Mouse (Mus musculus): ENCODE results near the gene Klhl31.

Gene Klhl31

DNA sequence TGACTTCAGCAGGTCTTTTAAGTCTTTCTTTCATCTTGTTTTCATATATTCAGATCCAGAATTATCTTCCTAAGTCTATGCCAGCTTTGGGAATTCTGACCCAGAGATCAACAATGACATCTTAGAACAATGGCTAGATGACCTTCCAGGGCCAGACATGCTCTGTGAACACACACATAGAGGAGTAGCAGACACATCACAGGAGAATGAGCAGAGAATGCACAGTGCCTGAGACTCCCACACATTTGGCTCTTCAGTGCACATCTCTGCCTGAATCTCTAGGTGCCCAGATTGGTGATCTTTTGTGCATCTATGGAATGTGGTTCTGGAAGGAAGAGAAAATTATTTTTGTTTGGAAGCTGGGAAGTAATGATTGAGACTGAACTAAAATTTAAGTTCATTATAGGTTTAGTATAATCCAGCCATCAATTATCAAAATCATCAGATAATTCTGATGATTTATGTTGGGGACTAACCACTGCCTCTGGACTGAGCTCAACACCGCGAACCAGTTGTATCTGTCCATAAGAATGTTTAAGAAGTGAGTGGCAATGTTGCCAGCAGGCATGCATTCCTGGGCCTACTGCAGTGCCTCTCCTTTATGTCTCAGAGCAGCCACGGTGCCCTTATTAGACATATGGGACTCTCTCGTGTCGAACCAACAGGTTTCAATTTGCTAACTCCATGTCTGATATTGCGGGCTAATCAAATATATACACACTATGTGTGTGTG, 12.8 kb upstream of the Klhl31 start:
- no peak for DNase-seq (ENCODE audit: low read depth, low spot score)

DNA sequence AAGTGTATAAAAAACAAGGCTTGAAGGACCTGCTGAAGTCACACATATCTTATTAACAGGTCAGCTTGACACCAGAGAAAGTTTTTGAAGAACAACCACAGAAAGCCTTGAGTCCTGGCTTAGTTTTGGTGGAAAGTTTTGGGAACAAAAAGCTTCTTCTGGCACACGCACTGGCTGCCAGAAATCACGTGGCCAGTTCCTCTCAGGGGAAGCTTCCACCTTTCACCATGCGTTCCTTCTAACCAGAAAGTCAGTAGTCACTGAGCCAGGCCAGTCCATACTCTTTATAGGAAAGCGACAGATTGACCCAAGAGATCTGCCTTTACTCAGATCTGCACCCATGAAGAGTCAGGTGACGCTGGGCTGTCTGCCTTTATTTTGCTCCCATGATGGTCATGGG, 12.1 kb upstream of the Klhl31 start:
- DNase-seq (ENCODE audit: low read depth, low spot score), result no peak

DNA sequence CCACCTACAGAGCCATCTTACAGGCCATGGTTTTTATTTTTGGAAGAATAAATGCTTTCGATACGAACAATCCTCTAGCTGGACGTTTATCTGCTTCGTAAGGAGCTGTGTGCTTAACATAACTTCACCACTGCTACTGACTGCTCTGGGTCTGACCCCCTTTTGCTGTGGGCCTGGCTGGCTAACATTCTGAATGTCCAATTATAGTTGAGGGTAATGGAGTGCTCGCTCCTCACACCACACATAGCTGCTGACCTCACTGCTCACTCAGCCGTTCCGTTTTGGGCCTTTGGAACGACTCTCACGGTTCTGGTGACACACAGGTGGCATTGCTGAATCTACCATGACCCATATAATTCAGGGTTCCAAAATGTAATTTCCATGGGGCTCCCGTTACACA, 7.6 kb upstream of the Klhl31 start:
- DNase-seq (ENCODE audit: low read depth, low spot score), result no peak

DNA sequence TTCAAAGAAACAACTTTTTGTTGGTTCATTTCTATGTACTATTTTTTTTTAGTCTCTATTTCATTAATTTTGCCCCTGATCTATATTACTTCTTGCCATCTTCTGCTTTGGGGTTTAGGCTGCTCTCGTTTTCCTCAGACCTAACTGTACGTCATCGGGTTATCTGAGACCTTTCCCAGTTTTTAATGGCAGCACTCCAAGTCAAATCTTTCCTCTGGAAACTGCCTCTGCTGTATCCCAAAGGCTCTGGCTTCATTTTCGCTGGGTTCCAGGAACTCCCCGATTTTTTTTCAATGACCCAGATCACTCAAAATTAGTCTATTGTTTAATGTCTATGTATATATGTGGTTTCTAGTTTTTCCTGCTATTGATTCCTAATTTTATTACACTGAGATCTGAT, 6.6 kb upstream of the Klhl31 start:
- DNase-seq (ENCODE audit: low read depth, low spot score), result no peak

DNA sequence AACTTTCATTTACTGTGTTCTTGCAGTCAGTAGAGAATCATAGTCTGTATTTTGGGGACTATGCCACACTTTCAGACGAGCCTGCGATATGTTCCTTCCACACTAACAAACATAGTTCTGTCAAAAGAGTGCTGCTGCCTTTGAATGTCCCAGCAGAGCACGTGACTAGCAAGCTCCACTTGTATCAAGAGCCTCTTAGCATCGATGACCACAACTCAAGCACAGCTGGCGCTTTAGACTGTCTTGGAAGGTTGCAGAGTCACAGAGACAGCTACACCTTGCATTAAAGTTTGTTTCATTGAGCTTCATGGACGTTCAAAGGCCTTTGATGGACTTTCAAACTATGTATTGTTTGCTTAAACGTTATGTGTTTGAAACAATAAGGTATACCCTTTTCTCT, 5.5 kb upstream of the Klhl31 start:
- no peak for DNase-seq (ENCODE audit: low read depth, low spot score)

DNA sequence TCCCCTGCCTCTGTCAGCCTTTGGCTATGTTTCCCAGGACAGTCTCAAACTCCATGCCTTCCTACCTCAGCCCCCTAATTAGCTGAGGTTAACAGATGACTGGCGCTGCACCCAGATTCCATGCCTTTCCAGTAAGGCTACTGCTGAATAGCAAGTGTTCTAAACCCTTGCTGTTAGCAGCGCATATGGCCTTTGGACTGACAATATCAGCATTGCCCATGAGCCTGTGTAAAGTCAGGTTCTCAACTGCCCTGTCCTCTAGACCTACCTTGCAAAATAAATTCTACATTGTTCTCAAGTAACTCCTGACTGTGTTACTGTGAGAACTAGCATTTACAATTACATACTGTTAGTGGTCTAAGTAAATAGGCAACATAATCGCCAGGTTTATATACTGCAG, 3.9 kb upstream of the Klhl31 start:
- no peak for DNase-seq (ENCODE audit: low read depth, low spot score)

DNA sequence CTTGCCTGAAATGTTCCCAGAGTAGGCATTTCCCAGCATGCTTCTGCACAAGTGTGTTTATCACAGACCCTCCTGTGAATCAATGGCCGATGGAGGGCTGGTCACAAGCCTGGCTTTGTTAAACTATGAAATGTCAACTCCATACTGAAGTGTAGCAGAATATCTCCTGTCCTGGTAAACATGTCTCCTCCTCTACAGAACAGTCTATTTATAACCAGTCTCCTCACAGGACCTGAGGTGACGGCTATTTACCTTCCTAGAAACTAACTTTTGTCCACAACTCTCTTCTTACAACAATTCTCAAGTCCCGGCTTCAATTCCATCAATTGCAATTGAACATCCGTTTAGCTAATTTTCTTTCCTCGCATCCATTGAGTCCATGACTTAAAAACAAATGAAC, 297 bp upstream of the Klhl31 start:
- DNase-seq (ENCODE audit: low read depth, low spot score), result no peak

DNA sequence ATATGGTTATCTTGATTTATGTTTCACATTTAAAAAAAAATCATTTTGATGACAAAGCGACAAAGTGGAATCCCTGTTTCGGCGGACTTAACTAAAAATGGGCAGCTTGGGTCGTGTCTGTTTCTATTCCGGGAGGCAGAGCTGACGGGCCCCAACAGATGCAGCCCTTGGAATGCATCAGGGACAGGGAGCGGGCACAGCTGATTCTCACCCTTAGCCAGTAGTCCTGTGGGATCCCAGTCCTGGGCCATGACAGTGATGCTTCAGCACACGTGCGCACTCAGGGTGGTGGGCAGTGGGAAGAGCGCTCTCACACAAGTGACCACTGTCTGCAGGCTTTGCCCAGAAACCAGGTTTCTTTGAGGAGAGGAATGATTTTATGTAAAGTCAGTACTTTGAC, 1.1 kb downstream of the Klhl31 start:
- DNase-seq (ENCODE audit: low read depth, low spot score), result no peak

DNA sequence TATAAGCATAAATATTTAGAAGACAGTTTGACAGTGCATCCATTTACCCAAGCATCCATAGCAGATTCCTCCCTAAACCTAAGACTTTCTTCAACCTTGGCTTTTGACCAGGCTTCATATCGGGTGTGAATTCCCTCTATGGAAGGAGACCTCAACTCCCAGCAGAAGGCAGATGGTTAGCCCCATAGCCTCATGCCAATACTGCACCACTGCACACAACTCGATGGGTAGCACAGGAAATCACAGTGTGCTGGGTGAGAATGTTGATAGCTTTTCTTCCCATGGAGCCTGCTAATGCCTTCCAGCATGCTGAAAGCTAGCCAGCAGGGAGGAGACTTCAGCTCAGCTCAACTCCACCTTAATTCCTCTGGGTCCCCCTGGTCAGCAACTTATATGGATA, 8.9 kb downstream of the Klhl31 start:
- no peak for DNase-seq (ENCODE audit: low read depth, low spot score)

DNA sequence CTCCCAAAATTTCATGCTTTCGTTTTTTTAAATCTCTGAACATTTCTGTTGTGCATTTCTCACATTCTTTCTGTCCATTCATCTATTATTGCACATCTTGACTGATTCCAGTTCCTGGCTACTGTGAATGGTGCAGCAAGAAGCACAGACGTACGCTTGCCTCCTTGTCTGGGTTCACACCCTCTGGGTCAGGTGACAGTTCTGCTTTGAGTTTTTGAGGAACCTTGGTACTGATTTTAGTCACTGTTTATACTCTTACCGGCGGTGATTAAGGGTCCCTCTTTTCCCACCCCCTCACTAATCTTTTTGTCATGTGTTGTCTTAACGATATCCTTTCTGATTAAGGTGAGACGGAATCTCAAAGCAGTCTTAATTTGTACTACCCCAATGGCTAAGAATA, 15.5 kb downstream of the Klhl31 start:
- DNase-seq (ENCODE audit: low read depth, low spot score), result no peak

DNA sequence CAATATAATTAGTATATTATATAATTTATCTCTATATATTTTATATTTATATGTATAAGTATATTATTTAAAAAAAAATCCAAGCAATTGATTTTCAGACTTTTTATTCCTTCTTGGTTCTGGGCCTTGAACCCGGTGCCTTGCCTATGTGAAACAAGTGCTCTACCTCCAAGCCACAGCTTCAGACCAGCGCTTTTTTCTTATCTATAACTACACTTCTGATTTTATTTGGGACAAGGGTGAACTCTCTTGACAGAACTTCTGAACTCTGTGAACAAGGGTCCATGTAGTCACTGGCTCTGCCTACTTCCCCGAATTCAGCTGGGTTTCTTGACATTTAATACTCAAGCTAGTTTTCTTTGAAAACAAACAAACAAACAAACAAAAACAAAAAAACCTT, 17.6 kb downstream of the Klhl31 start:
- DNase-seq (ENCODE audit: low read depth, low spot score), result no peak

DNA sequence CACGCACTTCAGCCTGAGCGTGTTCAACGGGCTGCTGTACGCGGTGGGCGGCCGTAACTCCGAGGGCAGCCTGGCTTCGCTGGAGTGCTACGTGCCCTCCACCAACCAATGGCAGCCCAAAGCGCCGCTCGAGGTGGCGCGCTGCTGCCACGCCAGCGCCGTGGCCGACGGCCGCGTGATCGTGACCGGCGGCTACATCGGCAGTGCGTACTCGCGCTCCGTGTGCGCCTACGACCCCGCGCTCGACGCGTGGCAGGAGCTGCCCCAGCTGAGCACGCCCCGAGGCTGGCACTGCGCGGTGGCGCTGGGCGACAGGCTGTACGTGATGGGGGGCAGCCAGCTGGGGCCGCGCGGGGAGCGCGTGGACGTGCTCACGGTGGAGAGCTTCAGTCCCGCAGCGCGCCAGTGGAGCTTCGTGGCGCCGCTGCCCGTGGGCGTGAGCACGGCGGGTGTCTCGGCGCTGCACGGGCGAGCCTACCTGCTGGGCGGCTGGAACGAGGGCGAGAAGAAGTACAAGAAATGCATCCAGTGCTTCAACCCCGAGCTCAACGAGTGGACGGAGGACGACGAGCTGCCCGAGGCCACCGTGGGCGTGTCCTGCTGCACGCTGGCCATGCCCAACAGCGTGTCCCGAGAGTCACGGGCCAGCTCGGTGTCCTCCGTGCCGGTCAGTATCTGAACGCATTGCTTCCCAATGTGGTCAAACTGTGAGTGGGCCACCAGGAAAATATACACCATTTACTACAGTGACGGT, 19.1 kb downstream of the Klhl31 start:
- peak; percentile 38 for DNase-seq (ENCODE audit: low read depth, low spot score)

DNA sequence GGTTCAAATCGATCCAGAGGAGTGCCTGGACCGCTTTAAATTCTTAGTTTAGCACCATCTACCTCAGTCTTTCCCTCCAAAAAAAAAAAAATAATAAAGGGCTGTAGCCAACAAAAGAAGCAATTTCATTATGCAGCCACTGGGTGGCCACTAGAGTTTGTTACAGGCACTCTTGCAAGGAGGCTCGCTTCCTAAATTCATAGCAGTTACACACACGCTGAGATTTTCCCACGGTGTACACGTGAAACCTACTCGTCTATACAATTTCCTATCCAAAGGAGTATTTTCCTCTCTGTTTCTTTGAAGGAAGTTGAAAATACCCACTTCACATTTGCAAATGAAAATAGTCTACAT, 19.6 kb downstream of the Klhl31 start:
- DNase-seq (ENCODE audit: low read depth, low spot score), result peak; percentile 40

DNA sequence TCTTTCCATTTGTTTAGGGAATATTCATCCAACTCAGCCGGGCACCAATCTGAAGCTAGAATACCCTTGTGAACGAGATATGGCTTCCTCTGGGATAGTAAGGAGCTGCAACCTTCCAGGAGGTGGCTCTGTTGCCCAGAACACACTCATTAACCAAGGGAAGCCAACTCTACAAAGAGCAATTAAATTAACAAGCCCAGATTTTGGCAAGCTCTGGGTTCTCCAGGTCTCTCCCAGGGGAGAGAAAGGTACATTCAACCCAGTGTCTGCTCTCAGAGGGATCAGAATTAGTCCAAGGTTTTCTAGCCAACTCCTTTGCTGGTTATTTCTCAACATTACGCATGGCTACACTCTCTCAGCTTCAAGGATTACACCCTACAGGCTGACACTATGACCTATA, 26.6 kb downstream of the Klhl31 start:
- DNase-seq (ENCODE audit: low read depth, low spot score), result no peak

DNA sequence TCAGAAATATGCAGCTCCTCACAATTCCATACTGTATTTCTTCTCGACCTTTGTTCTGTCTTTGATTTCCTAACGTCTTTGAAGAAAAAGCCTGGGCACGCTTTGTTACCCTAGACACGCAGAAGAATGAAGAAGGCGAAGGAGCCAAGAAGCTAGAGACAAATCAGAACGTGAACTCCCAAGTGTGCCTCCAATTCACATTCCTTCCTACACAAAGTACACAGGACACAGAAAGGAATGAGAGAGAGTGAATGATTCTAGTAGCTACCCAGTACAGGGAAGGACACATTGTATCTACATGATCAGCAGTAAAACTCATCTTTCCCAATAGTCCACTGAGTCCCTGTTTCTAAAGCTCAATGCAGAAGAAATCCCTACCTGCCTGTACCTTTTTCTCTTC, 33.8 kb downstream of the Klhl31 start:
- DNase-seq (ENCODE audit: low read depth, low spot score), result no peak

DNA sequence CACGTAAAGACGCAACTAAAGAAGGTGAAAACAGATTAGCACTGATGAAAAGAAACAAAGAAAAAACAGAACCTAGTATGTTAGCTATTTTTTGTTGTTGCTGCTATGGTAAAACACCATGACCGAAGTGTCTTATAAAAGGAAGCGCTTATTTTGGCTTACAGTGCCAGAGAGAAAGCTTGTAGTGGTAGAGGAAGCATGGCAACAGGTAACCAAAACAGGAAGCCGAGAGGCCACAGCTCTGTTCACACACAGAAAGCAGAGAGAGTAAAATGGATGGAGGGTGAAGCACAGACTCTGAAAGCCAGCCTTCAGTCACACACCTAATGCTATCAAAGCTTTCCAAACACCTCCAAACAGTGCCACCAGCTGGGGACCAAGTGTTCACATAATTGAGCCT, 34.7 kb downstream of the Klhl31 start:
- no peak for DNase-seq (ENCODE audit: low read depth, low spot score)

DNA sequence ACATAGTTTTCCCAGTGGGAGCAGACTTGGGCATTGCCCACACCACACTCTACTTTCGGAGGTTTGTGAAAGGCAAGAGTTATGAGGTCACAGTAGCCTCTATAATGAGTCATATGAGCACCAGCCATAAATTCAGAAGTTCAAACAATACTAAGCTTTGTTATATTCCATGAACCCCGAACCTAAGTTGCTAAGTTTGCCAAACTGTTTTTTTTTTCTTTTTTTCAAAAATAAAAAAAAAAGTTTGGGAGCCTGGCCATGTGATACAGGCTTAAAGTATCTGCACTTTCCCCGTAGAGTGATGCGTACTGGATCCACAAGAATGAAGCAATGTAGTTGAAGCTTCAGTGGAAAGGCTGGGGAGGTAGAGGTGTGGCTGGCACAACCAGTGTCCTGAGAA, 36.9 kb downstream of the Klhl31 start:
- DNase-seq (ENCODE audit: low read depth, low spot score), result no peak

DNA sequence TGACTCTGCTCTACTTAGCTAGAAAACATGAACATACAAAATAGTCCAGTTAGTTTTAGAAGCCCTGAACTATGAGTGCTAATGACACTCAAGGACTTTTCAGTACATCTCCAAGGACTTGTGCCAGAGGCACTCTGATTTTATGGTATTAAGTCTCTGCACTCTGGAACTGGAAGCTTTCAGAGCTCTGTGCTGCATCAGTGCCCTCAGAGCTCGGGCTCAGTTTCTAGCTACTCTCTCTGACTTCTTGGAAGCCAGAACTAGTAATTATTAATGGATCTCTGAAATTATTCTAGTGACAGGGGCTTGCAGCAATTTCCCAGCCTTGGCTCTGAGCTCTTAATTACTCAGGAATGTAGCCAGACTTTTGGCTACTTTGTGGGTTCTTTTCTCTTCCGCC, 37.7 kb downstream of the Klhl31 start:
- DNase-seq (ENCODE audit: low read depth, low spot score), result no peak

DNA sequence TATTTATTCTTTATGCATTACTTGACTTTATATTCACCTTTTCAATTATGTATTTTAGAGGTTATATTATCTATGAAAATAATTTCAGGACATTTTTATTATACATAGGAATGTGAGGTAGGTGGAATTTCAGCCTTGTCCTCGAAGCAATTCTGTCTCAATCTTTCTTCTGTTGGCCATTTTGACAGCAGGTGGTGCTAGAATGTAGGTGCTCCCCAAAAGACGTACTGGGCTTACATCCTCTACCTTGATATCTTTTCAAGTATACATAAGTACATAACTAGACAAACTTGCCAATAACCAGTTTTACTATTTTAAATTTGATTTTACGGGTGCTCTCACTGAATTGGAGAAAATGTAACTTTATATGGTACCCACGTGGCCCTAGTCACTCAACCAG, 48.6 kb downstream of the Klhl31 start:
- no peak for DNase-seq (ENCODE audit: low read depth, low spot score)

DNA sequence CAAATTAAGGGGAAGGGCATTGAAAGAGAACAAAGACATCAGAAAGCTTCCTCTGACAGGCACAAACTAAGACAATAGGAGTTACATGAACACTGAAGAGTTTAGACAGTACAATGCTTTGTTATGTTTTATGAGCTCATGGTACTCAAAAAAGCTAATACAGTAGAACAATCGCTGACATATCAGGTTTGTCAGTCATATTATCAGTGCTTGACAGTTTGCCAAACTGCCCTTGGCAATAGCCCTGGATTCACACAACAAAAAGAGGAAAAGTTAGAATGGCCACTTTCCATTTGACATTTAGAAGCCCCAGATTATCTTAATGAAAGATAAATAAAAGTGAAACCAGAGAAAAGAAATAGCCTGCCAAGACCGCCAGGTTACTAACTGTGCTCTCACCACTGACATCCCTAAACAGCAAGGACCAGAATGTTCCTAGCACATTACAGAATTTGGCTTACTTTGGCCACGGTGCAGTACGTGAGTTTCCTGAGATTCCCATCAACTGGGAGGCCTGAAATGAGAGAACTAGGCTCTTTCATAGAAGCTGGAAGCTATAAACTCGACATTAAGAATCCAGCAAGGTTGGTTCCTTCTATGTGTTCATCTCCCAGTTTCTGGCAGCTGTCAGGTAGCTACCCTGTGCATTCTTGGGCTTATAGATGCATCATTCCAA, 49.7 kb downstream of the Klhl31 start:
- no peak for DNase-seq (ENCODE audit: low read depth, low spot score)

DNA sequence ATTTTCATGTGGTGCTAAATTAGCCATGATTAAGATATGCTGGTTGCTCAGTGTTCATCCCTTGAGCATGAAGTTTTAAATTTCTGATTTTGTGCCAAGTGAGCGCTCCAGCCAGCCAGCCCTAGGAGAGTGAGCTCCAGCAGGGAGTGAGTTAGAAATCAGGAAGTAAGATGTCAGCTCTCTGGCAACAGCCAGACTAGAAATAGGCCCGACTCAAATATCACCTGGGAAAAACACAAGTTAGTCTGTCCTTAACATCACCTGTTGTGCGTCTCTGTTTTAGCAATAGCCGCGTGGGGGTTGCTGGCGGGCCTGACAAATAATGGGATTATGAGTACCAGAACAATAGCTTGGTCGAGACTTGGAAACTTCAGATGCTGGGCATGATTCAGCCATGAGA, 56.4 kb downstream of the Klhl31 start:
- DNase-seq (ENCODE audit: low read depth, low spot score), result no peak

DNA sequence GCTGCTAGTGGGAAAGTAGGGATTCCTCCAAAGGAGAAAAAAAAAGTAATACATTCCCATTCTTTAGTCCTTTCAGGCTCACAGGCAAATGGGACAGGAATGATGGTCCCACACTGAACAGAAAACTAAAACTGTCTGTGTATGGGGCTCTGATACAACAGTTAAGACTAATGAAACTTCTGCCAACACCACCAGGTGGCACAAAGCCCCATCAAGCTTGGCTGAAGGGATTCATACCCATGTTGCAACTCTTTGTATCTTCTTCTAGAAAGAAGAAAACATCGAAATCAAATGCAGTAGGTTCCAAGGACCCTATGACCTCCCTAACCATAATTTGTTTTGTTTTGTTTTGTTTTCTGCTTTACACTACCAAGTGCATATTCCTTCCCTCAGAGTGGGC, 57.1 kb downstream of the Klhl31 start:
- no peak for DNase-seq (ENCODE audit: low read depth, low spot score)

DNA sequence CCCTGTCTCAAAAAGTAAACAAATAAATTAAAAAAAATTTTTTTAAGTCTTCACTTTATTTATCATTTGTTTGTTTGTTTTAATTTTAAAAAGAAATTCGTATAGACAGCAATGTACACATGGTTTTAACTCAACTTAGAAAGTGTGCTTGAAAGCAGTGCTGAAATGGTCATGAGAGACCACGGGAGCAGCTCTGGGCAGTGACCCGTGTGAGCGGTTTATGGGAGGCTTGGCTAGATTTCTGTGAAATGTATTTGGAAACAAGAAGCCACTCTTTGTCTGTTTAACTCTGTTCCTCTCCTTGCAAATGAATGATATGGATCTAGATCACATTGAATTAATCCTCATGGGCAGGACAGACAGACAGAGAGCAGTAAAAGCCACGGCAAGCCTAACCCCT, 59.3 kb downstream of the Klhl31 start:
- DNase-seq (ENCODE audit: low read depth, low spot score), result no peak

All from retina, postnatal 7 days (tissue).